ENCODE assay signal across 28 mouse cellular contexts in the genomic region with DNA sequence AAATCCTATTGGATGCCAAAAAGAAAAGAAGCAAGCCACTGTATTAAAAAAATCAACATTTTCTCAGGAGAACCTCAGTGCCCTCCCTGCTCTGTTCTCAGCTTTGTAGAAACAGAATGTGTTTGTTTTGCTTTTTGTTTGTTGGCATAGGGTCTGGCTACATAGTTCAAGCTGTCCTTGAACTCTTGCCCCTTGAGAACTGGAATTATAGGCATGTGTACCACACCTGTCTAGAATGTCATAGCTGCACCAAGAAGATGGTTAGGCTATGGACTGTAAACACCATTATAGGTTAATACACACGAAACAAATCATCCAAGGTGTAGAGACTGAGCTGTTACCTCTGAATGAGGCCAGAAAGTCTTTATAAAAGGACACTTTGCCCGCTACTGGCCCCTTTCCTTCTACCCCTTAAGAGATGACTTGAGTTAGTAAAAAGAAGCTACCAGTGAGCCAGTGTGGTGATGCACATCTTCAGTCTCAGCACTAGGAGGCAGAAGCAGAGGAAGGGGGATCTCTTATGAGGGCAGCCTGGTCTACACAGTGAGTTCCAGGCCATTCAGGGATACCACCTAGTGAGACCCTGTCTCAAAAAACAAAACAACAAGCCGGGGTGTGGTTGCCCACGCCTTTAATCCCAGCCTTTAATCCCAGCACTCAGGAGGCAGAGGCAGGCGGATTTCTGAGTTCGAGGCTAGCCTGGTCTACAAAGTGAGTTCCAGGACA. TPM values are rescaled to one million over a fixed set of nuclear protein-coding genes. Genes with fewer than 3 reads are reported as not detected.
A peak's percentile ranks its signal among the peaks of the same experiment; 100 is the strongest.
DNase-seq lines count a peak whose midpoint lies in the region; ATAC-seq and TF ChIP-seq lines count a peak whose summit lies in the region.
"Had no signal": no experiment of that assay in that cellular context is flagged by ENCODE, and none has a peak within 500 bp of the region (broad histone marks: within the 10 kb centered on the region; RNA-seq: fewer than 3 reads in every experiment).

No protein-coding gene starts in this region.

- H3K9me3 ChIP-seq in liver, embryonic 12.5 days (replicated peaks), result no peaks in the 10 kb centered on the region
- H3K9me3 ChIP-seq: embryonic facial prominence, embryonic 13.5 days; embryonic facial prominence, embryonic 15.5 days; forebrain, embryonic 10.5 days; forebrain, embryonic 12.5 days; G1E had no signal

- no peak for TF ChIP-seq POLR2A in liver, adult 2 months (IDR thresholded peaks at IDR 0.05; ENCODE audit: extremely low read depth, insufficient read depth, low read length)

- H3K4me3 ChIP-seq in liver, adult 2 months (ENCODE audit: insufficient read depth, low read depth, low read length), result no peak overlapping the region
- no peak overlapping the region for H3K4me3 ChIP-seq in liver, embryonic 12.5 days
- H3K4me3 ChIP-seq: embryonic facial prominence, embryonic 13.5 days; embryonic facial prominence, embryonic 15.5 days; erythroblast, embryonic 14.5 days; forebrain, embryonic 10.5 days; forebrain, embryonic 12.5 days had no signal

- TF ChIP-seq CTCF in liver, adult 2 months (IDR thresholded peaks at IDR 0.05; ENCODE audit: low read depth, low read length), result no peak

- peaks cover 2% of the 10 kb centered on the region; the same call in 1 of the 2 replicates for H3K36me3 ChIP-seq in liver, adult 2 months (ENCODE audit: control insufficient read depth, insufficient read depth, low read length)
- peaks cover 22% of the 10 kb centered on the region for H3K36me3 ChIP-seq in liver, embryonic 12.5 days
- H3K36me3 ChIP-seq: forebrain, embryonic 12.5 days had no signal

- 98% methylated on average over 6 of the region's 6 CpGs for WGBS in liver, adult 2 months
- WGBS in liver, embryonic 12.5 days (ENCODE audit: insufficient replicate concordance), result 90% methylated on average over 6 of the region's 6 CpGs

- peaks cover 28% of the 10 kb centered on the region for H3K4me1 ChIP-seq in liver, adult 2 months (ENCODE audit: control insufficient read depth, insufficient read depth, low read length)
- H3K4me1 ChIP-seq in liver, embryonic 12.5 days, result 0 out of 2 replicates have a peak, but pooled peaks cover 8% of the 10 kb centered on the region

- H3K4me2 ChIP-seq in liver, embryonic 12.5 days, result no peak overlapping the region
- H3K4me2 ChIP-seq: embryonic facial prominence, embryonic 13.5 days; embryonic facial prominence, embryonic 15.5 days; forebrain, embryonic 12.5 days had no signal

- no peak for ATAC-seq in liver, embryonic 12.5 days
- ATAC-seq: activated CD4-positive, CD25-positive, alpha-beta regulatory T cell, adult 4 months; CD4-positive, CD25-positive, alpha-beta regulatory T cell, adult 4 months; forebrain, embryonic 14.5 days; forebrain, embryonic 16.5 days; Patski had no signal

- no peak overlapping the region for H3K27ac ChIP-seq in liver, adult 2 months (replicated peaks; ENCODE audit: insufficient read depth, low read depth, low read length)
- H3K27ac ChIP-seq in liver, embryonic 12.5 days, result no peak overlapping the region
- H3K27ac ChIP-seq: embryonic facial prominence, embryonic 13.5 days; embryonic facial prominence, embryonic 15.5 days; forebrain, embryonic 10.5 days; forebrain, embryonic 12.5 days had no signal

- H3K79me2 ChIP-seq in liver, adult 2 months (ENCODE audit: control insufficient read depth, insufficient read depth, low read length), result peaks cover 21% of the 10 kb centered on the region; the same call in 1 of the 2 replicates

- no peaks in the 10 kb centered on the region for H3K27me3 ChIP-seq in liver, adult 2 months (ENCODE audit: control insufficient read depth, insufficient read depth, low read length)
- H3K27me3 ChIP-seq in liver, embryonic 12.5 days (replicated peaks), result no peaks in the 10 kb centered on the region
- H3K27me3 ChIP-seq: CH12.LX; embryonic facial prominence, embryonic 13.5 days; embryonic facial prominence, embryonic 15.5 days; forebrain, embryonic 12.5 days; Patski had no signal

- DNase-seq in liver, adult 2 months (ENCODE audit: extremely low read depth, low read depth, low spot score), result peak; percentile 59
- DNase-seq in lung, postnatal 36 days, result peak; percentile 27
- DNase-seq in lung, postnatal 25 days (ENCODE audit: low spot score), result no peak
- peak; percentile 77 for DNase-seq in R1 (ENCODE audit: low read depth, low spot score)
- no peak for DNase-seq in thymus, postnatal 36 days
- no peak for DNase-seq in spleen, adult 12 weeks (ENCODE audit: low spot score)
- DNase-seq: adrenal gland, adult 8-10 months; adrenal gland, postnatal 14 days; adrenal gland, postnatal 36 days; B cell, adult 2 months; cerebellum, adult 11-12 months; cerebellum, adult 2 months; cerebellum, adult 9-10 months; cerebellum, postnatal 10 days; cerebellum, postnatal 25 days had no signal

- H3K9ac ChIP-seq in liver, adult 2 months (ENCODE audit: low read depth, low read length), result no peak overlapping the region
- H3K9ac ChIP-seq in liver, embryonic 12.5 days, result no peak overlapping the region
- H3K9ac ChIP-seq: embryonic facial prominence, embryonic 13.5 days; embryonic facial prominence, embryonic 15.5 days; forebrain, embryonic 12.5 days had no signal

RNA-seq across cellular contexts. Expression of a gene that starts 32.9 kb away (rescaled TPM):
- total RNA-seq in liver, adult 2 months (2014; rRNA removed), result 39.3 and 48.7 TPM in 2 replicates
- polyA plus RNA-seq in liver, adult 2 months (2012; rRNA removed), result 43.9 and 64.1 TPM in 2 replicates
- polyA plus RNA-seq in liver, embryonic 12.5 days (2016; fragmentation: Nextera tagmentation; extraction: Ambion mirVana), result 90.8 and 105 TPM in 2 replicates

Comparison
In these comparisons a context has a peak if more than half of its experiments do, and no peak if none do; other contexts are left out.
1. DNase-seq: peak in liver, adult 2 months (single experiment), lung, postnatal 36 days (single experiment) and R1 (single experiment); none in lung, postnatal 25 days (single experiment), thymus, postnatal 36 days (0 of 2) and spleen, adult 12 weeks (single experiment).